Mouse (Mus musculus) hindbrain, embryonic 13.5 days (tissue): ENCODE results near the gene Fxyd1. TPM values are rescaled to one million over a fixed set of nuclear protein-coding genes. Genes with fewer than 3 reads are reported as not detected.

Experiments
- ATAC-seq: fragments of 200-750 bp; cut with Nextera tagmentation; 2 replicates; pipeline ENCODE4 v1.8.0; 2017; ENCODE audit warnings: moderate TSS enrichment; ENCODE audit not compliant: low FRiP score
- H3K27ac ChIP-seq: fragments of 300-500 bp; sonication (generic); 2 replicates; pipeline ENCODE4 v1.5.1; 2015; ENCODE audit warnings: inconsistent platforms, mild to moderate bottlenecking, moderate library complexity
- H3K27me3 ChIP-seq: fragments of 300-500 bp; sonication (generic); 2 replicates; pipeline ENCODE4 v1.6.1; 2015; ENCODE audit warnings: mild to moderate bottlenecking, inconsistent platforms
- H3K36me3 ChIP-seq: fragments of 300-500 bp; sonication (generic); 2 replicates; pipeline ENCODE4 v1.6.1; 2015; ENCODE audit warnings: mild to moderate bottlenecking, inconsistent platforms
- H3K4me1 ChIP-seq: fragments of 300-500 bp; sonication (generic); replicated peaks from 2 replicates; pipeline ENCODE4 v1.6.1; 2015; ENCODE audit warnings: inconsistent platforms
- H3K4me2 ChIP-seq: fragments of 300-500 bp; sonication (generic); 2 replicates; pipeline ENCODE4 v1.6.1; 2015; ENCODE audit warnings: inconsistent platforms, mild to moderate bottlenecking, moderate library complexity
- H3K4me3 ChIP-seq: fragments of 300-500 bp; sonication (generic); 2 replicates; pipeline ENCODE4 v1.5.1; 2015; ENCODE audit warnings: mild to moderate bottlenecking, inconsistent platforms
- H3K9ac ChIP-seq: fragments of 300-500 bp; sonication (generic); 2 replicates; pipeline ENCODE4 v1.6.1; 2015; ENCODE audit warnings: mild to moderate bottlenecking, inconsistent platforms
- H3K9me3 ChIP-seq: fragments of 300-500 bp; sonication (generic); 2 replicates; pipeline ENCODE4 v1.6.1; 2016; ENCODE audit warnings: inconsistent platforms
- WGBS: fragments of 180-500 bp; shearing (Covaris S2); methylation state at CpG from one replicate; pipeline ENCODE4 v1.1.7; 2015; 5-methylcytosine and 5-hydroxymethylcytosine counted together
- polyA plus RNA-seq: library from polyadenylated mRNA; unstranded; fragments of >200 nt; fragmentation: Nextera tagmentation; extraction: Ambion mirVana; gene quantifications from 2 replicates; pipeline ENCODE4 v1.2.1, GENCODE M21; 2015

Fxyd1 gene
- polyA plus RNA-seq, 1 experiment from 2014 or later: 30.6 TPM

DNA sequence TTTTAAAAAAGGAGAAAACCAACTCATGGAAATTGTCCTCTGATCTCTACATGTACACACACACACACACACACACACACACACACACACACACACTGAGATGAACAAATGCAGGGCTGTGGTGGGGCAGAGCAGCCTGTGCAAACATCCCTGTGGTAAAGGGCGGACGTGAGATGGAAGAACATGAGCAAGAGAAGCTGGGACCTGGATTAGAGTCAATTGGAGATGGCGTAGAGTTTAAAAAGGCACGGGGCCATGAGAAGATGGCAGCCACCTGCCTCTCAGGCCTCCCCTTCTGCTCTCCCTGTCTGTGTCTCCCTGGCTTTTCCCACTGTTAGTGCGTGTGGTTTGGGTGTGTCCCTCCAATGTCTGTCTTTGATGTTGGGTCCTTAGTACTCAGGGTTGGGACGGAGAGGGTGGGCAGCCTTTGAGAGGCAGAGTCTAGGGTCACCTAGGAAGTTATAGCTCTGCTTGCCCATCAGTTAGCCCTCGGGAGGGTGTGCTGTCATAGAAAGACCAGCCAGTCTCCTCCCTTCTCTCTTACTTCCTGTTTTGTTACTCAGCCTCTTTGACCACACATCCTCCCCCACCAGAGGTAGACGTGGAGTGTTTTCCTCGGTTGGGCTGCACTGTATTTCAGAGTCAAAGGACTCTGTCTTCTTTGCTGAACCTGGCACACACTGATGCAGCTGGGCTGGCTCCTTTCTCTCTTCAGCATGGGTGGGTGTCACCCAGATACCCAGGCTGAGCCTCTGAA, 23.4 kb downstream of the Fxyd1 start:
- no peak overlapping the region for H3K9ac ChIP-seq
- ATAC-seq: no peak
- 79% methylated on average over 9 of the region's 9 CpGs for WGBS
- H3K4me2 ChIP-seq: no peak overlapping the region
- no peak overlapping the region for H3K4me3 ChIP-seq
- H3K4me1 ChIP-seq: no peaks in the 10 kb centered on the region
- H3K27ac ChIP-seq: no peak overlapping the region
- no peaks in the 10 kb centered on the region for H3K36me3 ChIP-seq
- no peaks in the 10 kb centered on the region for H3K27me3 ChIP-seq
- H3K9me3 ChIP-seq: no peaks in the 10 kb centered on the region

DNA sequence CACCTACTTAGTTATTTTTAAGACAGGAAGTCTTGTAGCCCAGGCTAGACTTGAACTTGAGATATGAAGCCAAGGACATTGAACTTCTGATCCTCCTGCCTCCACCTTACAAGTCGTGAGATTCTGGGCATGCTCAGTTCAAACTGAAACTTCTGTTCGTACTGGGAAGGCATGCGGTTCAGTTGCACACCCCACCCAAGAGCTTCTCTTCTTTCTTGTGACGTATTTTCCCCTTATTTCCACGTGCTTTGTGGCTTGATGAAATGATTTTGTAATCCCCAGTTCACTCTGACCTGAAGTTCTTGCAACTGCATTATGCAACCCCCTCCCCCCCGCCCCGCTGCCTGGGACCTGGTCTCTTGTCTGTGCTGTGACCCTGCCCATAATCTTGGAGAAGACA, 25.3 kb downstream of the Fxyd1 start:
- Histone ChIP-seq H3K9ac (no peak overlapping the region), H3K4me3 (no peak overlapping the region), H3K27me3 (no peaks in the 10 kb centered on the region), H3K9me3 (no peaks in the 10 kb centered on the region), H3K36me3 (no peaks in the 10 kb centered on the region), H3K4me1 (no peaks in the 10 kb centered on the region), H3K27ac (no peak overlapping the region), H3K4me2 (no peak overlapping the region)
- ATAC-seq: no peak
- WGBS: 87% methylated on average over 7 of the region's 7 CpGs

DNA sequence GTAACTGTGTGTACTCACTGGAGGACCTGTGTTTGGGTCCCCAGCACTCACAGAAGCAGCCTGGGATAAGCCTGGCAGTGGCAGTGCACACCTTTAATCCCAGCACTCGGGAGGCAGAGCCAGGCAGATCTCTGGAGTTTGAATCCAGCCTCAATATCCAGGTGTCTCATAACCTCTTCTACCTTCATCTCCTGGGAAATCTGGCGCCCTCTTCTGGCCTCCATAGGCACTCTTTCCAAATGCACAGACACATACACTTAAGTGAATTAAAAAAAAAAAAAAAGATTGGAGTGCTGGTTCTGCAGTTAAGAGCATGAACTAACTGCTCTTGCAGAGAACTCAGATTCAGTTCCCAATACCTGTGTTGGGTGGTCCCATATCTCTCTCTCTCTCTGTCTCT, 26.3 kb downstream of the Fxyd1 start:
- Histone ChIP-seq H3K9me3 (no peaks in the 10 kb centered on the region), H3K9ac (no peak overlapping the region), H3K4me2 (no peak overlapping the region), H3K4me1 (no peaks in the 10 kb centered on the region), H3K36me3 (no peaks in the 10 kb centered on the region), H3K27me3 (no peaks in the 10 kb centered on the region), H3K4me3 (no peak overlapping the region), H3K27ac (no peak overlapping the region)
- 71% methylated on average over 2 of the region's 2 CpGs for WGBS
- no peak for ATAC-seq

DNA sequence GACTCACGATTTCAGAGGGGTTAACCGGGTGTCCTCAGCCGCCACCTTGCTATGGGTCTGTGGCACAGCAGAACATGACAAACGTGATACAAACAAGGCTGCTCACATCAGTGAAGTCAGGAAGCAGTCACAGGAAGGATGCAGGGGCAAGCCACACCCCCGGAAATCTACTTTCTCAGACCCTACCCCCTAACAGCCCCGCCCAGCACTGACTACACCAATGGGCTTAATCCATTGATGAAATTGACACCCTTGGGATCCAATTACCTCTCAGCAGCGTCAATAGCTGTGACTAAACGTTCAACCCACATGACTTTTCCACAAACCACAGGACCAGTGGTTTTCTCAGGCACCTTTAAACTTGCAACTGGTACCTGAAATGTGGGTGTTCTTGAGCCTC, 28.4 kb downstream of the Fxyd1 start:
- Histone ChIP-seq H3K27ac (no peak overlapping the region), H3K4me3 (no peak overlapping the region), H3K9ac (no peak overlapping the region), H3K4me2 (no peak overlapping the region), H3K27me3 (no peaks in the 10 kb centered on the region), H3K4me1 (no peaks in the 10 kb centered on the region), H3K36me3 (no peaks in the 10 kb centered on the region), H3K9me3 (no peaks in the 10 kb centered on the region)
- no peak for ATAC-seq
- 78% methylated on average over 8 of the region's 8 CpGs for WGBS

DNA sequence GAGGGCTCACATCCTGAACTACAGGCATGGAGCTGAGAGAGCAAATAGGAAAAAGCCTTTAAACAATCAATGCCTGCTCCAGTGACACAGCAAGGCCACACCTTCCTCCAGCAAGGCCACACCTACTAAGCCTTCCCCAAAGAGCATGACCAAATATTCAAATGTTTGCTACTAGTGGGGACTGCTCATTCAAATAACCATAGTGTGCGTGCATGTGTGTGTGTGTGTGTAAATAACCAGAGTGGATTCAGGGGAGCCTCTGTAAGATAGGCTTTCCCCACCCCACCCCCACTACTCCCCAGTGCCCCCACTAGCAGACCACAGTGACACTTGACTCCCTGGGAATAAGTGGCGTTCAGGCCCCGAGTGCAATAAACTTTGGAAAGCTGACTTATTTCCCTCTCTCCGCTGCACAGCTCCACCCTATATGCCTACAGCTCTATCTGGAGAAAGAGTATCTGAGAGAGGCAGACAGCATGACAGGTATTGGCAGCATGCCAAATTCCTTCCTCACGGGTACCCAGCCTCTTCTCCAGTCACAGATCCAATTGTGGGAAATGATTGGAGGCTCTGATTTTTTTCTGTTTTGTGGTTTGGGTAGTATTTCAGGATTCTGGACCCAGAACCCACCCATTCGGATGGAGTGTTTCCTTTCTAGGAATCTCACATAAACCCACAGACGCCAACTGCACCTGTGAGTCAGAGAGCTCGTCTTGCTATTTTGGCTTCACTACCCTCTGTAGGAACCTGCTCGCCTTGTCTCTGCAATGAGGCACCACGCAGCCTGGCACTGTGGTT, 39.7 kb downstream of the Fxyd1 start:
- WGBS: 65% methylated on average over 10 of the region's 10 CpGs
- H3K9me3 ChIP-seq: no peaks in the 10 kb centered on the region
- no peak overlapping the region for H3K4me2 ChIP-seq
- peaks cover 12% of the 10 kb centered on the region for H3K4me1 ChIP-seq
- 0 out of 2 replicates have a peak, but pooled peaks have one; percentile 13 for ATAC-seq
- no peak overlapping the region for H3K27ac ChIP-seq
- no peak overlapping the region for H3K9ac ChIP-seq
- no peak overlapping the region for H3K4me3 ChIP-seq
- H3K36me3 ChIP-seq: no peaks in the 10 kb centered on the region
- no peaks in the 10 kb centered on the region for H3K27me3 ChIP-seq

DNA sequence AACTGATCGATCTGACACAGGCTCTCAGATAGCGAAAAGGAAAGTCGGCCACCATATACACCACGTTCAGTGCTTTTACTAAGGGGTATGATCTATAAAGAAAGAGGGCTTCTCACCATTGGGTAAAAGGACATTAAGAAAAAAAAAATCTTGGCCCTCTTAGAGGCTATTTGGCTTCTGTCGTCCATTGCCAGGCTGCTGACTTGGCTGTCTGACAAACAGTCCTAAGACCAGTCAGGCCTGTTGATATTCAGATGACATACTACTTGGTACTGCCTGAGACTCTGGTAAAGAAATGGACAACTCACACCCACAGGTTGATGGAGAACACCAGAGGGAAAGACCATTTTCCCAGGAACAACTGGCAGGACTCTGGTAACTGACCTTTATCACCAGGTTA, 44.0 kb downstream of the Fxyd1 start:
- H3K4me1 ChIP-seq: peaks cover 12% of the 10 kb centered on the region
- H3K36me3 ChIP-seq: no peaks in the 10 kb centered on the region
- no peak overlapping the region for H3K4me3 ChIP-seq
- no peak overlapping the region for H3K27ac ChIP-seq
- no peaks in the 10 kb centered on the region for H3K27me3 ChIP-seq
- H3K9ac ChIP-seq: no peak overlapping the region
- no peak overlapping the region for H3K4me2 ChIP-seq
- no peaks in the 10 kb centered on the region for H3K9me3 ChIP-seq
- no peak for ATAC-seq
- whole genome bisulfite sequencing: 81% methylated on average over 5 of the region's 5 CpGs

DNA sequence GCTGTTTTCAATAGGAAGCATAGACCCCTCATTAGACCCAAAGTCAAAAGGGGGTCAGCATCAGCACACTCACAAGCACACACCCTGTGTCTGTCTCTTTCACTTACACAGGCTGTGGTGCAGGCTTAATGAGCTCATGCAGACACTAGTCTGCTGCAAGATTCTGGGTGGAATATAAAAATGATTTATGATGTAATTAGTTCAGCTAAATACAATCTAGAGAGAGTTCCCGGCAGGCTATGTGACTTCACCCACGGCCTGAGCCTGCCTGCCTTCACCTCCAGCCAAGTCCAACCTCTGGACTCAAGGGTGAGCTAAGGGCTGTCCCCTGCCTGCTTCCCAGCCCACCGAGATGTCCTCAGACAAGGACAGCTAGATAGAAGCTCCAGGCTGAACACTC, 48.1 kb downstream of the Fxyd1 start:
- 61% methylated on average over 3 of the region's 3 CpGs for WGBS
- H3K36me3 ChIP-seq: no peaks in the 10 kb centered on the region
- H3K4me3 ChIP-seq: no peak overlapping the region
- H3K27ac ChIP-seq: no peak overlapping the region
- H3K27me3 ChIP-seq: no peaks in the 10 kb centered on the region
- no peaks in the 10 kb centered on the region for H3K4me1 ChIP-seq
- H3K9me3 ChIP-seq: no peaks in the 10 kb centered on the region
- no peak overlapping the region for H3K9ac ChIP-seq
- ATAC-seq: no peak
- no peak overlapping the region for H3K4me2 ChIP-seq

DNA sequence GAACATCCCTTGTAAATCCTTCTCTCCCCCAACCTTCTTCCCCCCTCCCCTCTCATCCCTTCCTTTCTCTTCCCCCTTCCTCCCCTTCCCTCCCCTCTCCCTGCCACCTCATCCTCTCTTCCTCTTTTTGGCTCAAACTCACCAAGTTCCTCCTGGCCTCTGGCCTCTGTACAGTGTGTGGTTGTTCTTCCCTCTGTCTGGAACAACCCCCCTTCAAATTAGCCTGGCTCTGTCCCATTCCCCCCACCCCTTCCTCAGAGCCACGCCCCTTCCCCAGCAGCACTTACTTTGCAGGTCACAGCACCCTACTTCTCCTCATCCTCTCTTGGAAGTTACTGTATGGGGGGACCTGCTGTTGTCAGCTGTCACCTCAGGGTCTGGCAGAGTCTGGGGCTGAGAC, 48.8 kb downstream of the Fxyd1 start:
- Histone ChIP-seq H3K4me1 (no peaks in the 10 kb centered on the region), H3K36me3 (no peaks in the 10 kb centered on the region), H3K27ac (no peak overlapping the region), H3K4me2 (no peak overlapping the region), H3K27me3 (no peaks in the 10 kb centered on the region), H3K9ac (no peak overlapping the region), H3K4me3 (no peak overlapping the region), H3K9me3 (no peaks in the 10 kb centered on the region)
- 83% methylated on average over 1 of the region's 1 CpGs for WGBS
- no peak for ATAC-seq

DNA sequence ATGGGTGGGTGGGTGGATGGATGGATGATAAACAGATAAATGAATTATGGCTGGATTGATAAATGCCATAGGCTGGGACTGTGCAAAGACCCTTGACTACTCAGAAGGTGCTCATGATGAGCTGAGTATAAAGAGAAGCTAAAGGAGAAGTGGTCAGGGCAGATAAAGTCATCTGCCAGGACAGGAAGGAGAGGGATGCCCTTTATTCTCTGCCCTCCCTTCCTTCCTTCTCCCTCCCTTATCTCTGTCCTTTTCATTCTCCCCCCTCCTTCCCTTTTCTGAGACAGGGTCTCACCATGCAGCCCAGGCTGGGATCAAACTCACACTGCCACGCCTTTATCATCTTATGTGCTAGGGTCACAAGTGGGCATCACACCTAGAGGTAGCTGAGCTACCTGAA, 49.2 kb downstream of the Fxyd1 start:
- no peak overlapping the region for H3K9ac ChIP-seq
- H3K36me3 ChIP-seq: no peaks in the 10 kb centered on the region
- H3K27me3 ChIP-seq: no peaks in the 10 kb centered on the region
- H3K9me3 ChIP-seq: no peaks in the 10 kb centered on the region
- no peak overlapping the region for H3K4me3 ChIP-seq
- H3K27ac ChIP-seq: no peak overlapping the region
- no peaks in the 10 kb centered on the region for H3K4me1 ChIP-seq
- H3K4me2 ChIP-seq: no peak overlapping the region
- ATAC-seq: no peak
- WGBS: 100% methylated on average over 1 of the region's 1 CpGs

DNA sequence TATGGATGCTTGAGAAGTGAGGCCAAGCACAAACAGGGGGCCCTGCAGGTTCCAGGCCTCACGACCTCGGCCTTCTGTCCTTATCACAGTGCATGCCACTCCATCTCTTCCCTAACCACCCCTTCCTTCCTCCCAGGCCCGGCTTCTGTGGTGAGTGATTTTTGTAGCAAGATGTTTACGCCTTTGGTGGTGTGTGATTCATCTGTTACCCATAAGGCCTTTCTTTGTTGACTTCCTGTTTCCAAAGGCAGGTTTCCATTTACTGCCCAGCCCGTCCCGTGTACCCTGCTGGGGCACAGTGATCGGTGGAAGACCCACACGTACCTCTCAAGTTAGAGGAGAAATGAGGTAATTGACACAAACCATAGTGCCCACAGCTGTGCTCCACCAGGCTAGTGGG, 54.3 kb downstream of the Fxyd1 start:
- no peak for ATAC-seq
- H3K36me3 ChIP-seq: no peaks in the 10 kb centered on the region
- no peak overlapping the region for H3K27ac ChIP-seq
- no peak overlapping the region for H3K4me3 ChIP-seq
- H3K4me1 ChIP-seq: peaks cover 7% of the 10 kb centered on the region; the same call in 1 of the 2 replicates
- H3K27me3 ChIP-seq: no peaks in the 10 kb centered on the region
- no peaks in the 10 kb centered on the region for H3K9me3 ChIP-seq
- H3K9ac ChIP-seq: no peak overlapping the region
- H3K4me2 ChIP-seq: no peak overlapping the region
- WGBS: 83% methylated on average over 8 of the region's 8 CpGs
